Mouse (Mus musculus) thymus, adult 2 months (tissue): ENCODE results near the gene Scn11a. TPM values are rescaled to one million over a fixed set of nuclear protein-coding genes. Genes with fewer than 3 reads are reported as not detected.

Experiments
- DNase-seq: peaks from one replicate; pipeline ENCODE4 v3.0.0; 2021
- H3K27ac ChIP-seq: fragments of 200-500 bp; 2 replicates; pipeline ENCODE4 v1.5.1; 2012; ENCODE audit warnings: low read length, control low read depth; ENCODE audit not compliant: control insufficient read depth, insufficient read depth
- H3K27me3 ChIP-seq: fragments of 200-500 bp; 2 replicates; pipeline ENCODE4 v1.6.1; 2012; ENCODE audit warnings: mild to moderate bottlenecking, low read length, moderate library complexity, mixed read lengths; ENCODE audit not compliant: control insufficient read depth, insufficient read depth
- H3K36me3 ChIP-seq: fragments of 200-500 bp; 2 replicates; pipeline ENCODE4 v1.6.1; 2012; ENCODE audit warnings: mild to moderate bottlenecking, low read length, moderate library complexity; ENCODE audit not compliant: control insufficient read depth, insufficient read depth
- H3K4me1 ChIP-seq: fragments of 200-500 bp; replicated peaks from 2 replicates; pipeline ENCODE4 v1.6.1; 2012; ENCODE audit warnings: low read length; ENCODE audit not compliant: control insufficient read depth, insufficient read depth
- H3K4me3 ChIP-seq: fragments of 200-500 bp; 2 replicates; pipeline ENCODE4 v1.5.1; 2012; ENCODE audit warnings: mild to moderate bottlenecking, low read length, control low read depth, moderate library complexity; ENCODE audit not compliant: control insufficient read depth, insufficient read depth
- CTCF ChIP-seq: fragments of 200-500 bp; IDR thresholded peaks from 2 replicates; pipeline ENCODE4 v1.5.1; 2012; ENCODE audit warnings: mild to moderate bottlenecking, control low read depth, low read length, moderate library complexity, borderline replicate concordance; ENCODE audit not compliant: control insufficient read depth, poor library complexity, insufficient read depth; ENCODE audit errors: extremely low read depth
- POLR2A ChIP-seq: fragments of 200-500 bp; IDR thresholded peaks from 2 replicates; pipeline ENCODE4 v1.6.1; 2012; ENCODE audit warnings: mild to moderate bottlenecking, low read length, control low read depth, moderate library complexity; ENCODE audit not compliant: control insufficient read depth, poor library complexity, insufficient read depth; ENCODE audit errors: extremely low read depth
- WGBS: fragments of 180-500 bp; shearing (Covaris S2); methylation state at CpG from one replicate; pipeline ENCODE4 v1.1.7; 2018; 5-methylcytosine and 5-hydroxymethylcytosine counted together
- polyA plus RNA-seq: library from polyadenylated mRNA; depleted of rRNA; stranded (reverse); fragments of >200 nt; gene quantifications from 2 replicates; pipeline ENCODE4 v1.2.3, GENCODE M21; 2012

The Scn11a gene
- polyA plus RNA-seq, 1 experiment, result 0.04 TPM

DNA sequence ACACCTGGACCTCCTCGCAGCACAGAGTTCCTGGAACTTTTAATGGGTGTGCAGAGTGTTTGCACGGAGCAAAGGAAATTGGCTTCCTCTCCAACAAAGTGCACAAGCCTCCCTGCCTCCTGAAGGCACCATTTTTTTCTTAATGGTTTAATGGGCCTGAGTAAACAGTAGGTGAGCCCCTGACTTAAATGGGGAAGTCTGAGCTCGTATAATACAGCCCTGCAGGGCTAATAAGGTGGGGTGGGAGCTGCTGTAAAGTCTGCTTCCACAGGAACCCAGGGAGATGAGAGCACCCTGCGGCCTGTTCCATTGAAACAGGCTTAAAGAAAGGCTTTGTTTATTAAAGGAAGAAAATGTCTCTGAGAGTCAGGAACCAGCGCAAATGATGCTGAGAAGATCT is 19.5 kb upstream of the Scn11a start:
- DNase-seq, result no peak
- H3K4me1 ChIP-seq, result no peaks in the 10 kb centered on the region
- H3K27me3 ChIP-seq, result no peaks in the 10 kb centered on the region
- no peak overlapping the region for H3K4me3 ChIP-seq
- no peak overlapping the region for H3K27ac ChIP-seq
- WGBS, result 35% methylated on average over 5 of the region's 5 CpGs
- no peaks in the 10 kb centered on the region for H3K36me3 ChIP-seq
- TF ChIP-seq CTCF, result no peak
- TF ChIP-seq POLR2A, result no peak

DNA sequence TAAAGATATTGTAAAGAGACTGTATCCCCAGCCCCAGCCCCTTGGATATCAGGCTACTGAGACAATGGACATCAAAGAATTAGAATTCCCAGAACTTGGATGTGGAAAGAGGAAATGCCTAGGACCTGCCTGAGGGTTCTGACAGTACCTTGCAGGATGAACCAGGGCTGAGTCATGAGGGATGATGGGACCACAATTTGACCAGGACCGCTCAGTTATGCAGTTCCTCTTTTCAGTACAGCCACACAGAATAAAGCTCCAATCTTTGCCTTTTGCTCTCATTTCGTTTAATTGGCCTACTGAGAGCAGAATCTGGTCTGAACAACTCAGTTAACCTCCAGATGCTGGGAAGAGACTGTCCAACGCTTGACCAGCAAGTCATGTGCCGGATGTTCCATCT is 18.3 kb upstream of the Scn11a start:
- 32% methylated on average over 4 of the region's 4 CpGs for WGBS
- Histone ChIP-seq H3K4me1 (no peaks in the 10 kb centered on the region), H3K36me3 (no peaks in the 10 kb centered on the region), H3K27me3 (no peaks in the 10 kb centered on the region), H3K4me3 (no peak overlapping the region), H3K27ac (no peak overlapping the region)
- no peak for TF ChIP-seq CTCF
- TF ChIP-seq POLR2A, result no peak
- DNase-seq, result no peak

DNA sequence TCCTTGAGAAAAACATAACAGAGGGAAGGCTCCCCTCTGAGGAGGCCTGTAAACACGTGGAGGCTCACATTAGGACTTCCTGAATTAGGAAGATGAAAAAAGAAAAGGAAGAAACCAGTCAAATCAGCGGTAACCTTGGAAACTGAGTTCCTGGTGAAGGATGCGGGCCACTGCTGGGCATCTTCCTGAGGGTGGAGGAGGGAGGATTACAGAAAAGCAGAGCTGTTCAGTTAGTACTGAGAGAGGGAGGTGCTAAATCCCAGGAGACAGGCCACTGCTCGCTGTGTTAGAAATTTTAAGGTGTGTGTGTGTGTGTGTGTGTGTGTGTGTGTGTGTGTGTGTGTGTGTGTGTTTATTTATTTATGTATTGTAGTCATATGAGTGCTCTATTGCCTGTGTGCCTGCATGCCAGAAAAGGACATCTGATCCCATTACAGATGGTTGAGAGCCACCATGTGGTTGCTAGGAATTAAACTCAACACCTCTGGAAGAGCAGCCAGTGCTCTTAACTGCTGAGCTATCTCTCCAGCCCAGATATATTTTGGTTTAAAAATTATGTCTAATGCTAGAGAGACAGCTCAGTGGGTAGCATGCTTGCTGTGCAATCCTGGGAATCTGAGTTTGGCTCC is 17.4 kb upstream of the Scn11a start:
- TF ChIP-seq POLR2A (no peak), CTCF (no peak)
- Histone ChIP-seq H3K4me3 (no peak overlapping the region), H3K27me3 (no peaks in the 10 kb centered on the region), H3K4me1 (no peaks in the 10 kb centered on the region), H3K36me3 (no peaks in the 10 kb centered on the region), H3K27ac (no peak overlapping the region)
- WGBS, result 62% methylated on average over 4 of the region's 4 CpGs
- no peak for DNase-seq

DNA sequence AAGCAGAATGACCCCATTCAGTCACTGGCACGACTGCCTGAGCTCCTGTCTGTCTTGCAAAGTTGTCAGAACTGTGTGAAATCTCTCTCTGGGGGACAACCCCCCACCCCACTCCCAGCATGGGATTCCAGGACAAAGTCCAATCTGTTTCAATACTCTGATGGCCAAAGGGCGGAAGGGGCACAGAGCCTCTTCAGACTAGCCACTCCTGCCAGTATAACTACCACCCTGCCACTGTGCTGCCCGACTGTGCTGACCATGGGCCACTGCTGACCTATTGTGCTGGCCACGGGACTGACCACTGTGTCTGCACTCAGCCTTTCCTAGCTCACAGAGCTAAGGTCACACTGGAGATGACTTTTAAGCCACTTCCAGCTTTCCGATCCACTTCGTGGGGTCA is 16.8 kb upstream of the Scn11a start:
- whole genome bisulfite sequencing, result 80% methylated on average over 6 of the region's 6 CpGs
- Histone ChIP-seq H3K36me3 (no peaks in the 10 kb centered on the region), H3K27ac (no peak overlapping the region), H3K27me3 (no peaks in the 10 kb centered on the region), H3K4me1 (no peaks in the 10 kb centered on the region), H3K4me3 (no peak overlapping the region)
- no peak for TF ChIP-seq POLR2A
- TF ChIP-seq CTCF, result no peak
- no peak for DNase-seq

DNA sequence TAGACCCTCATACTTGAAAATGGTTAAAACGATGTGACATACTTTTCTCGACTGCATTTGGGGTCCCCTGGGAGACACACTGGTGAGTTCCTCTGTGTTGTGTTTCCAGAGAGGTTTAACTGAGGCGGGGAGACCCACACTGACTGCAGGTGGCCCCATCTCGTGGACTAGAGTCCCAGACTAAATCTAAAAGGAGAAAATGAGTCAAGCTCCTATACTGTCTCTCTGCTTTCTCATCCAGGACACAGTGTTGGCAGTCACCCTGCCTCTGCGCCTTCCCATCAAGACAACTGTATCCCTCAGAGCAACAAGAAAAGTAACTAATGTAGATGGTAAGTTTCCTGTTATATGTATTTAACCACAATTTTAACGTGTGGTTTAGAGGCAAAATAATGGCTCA is 15.9 kb upstream of the Scn11a start:
- no peak overlapping the region for H3K4me3 ChIP-seq
- WGBS, result 42% methylated on average over 6 of the region's 6 CpGs
- H3K27ac ChIP-seq, result no peak overlapping the region
- H3K4me1 ChIP-seq, result no peaks in the 10 kb centered on the region
- no peaks in the 10 kb centered on the region for H3K36me3 ChIP-seq
- DNase-seq, result no peak
- TF ChIP-seq POLR2A (no peak), CTCF (no peak)
- H3K27me3 ChIP-seq, result no peaks in the 10 kb centered on the region

DNA sequence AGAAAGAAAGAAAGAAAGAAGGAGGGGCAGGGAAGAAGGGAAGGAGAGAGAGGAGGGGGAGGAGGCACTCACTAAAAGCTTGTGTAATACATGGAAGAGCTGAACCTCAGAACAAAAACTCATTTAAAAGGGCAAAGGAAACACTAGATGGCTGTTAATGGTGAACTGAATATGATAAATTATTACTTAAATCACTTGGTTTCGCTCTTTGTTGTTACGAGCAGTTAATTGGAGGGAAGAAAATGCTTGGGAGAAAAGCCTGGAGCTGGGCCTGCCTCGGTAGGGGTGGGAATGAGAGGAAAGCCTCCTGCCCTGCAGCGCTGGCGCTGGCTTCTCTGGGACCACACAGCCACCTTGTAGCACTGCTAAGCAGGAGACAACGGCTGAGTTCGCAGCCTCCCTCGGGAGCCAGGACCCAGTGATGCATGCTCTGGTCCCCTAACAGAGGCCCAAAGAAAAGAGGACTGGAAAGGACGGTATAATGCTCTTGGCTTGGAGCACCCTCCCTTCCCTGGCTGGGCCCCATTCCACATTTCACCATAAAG is 10.4 kb upstream of the Scn11a start:
- TF ChIP-seq POLR2A (no peak), CTCF (no peak)
- no peaks in the 10 kb centered on the region for H3K27me3 ChIP-seq
- no peak overlapping the region for H3K27ac ChIP-seq
- H3K4me3 ChIP-seq, result no peak overlapping the region
- H3K36me3 ChIP-seq, result no peaks in the 10 kb centered on the region
- 93% methylated on average over 9 of the region's 9 CpGs for WGBS
- no peaks in the 10 kb centered on the region for H3K4me1 ChIP-seq
- no peak for DNase-seq

DNA sequence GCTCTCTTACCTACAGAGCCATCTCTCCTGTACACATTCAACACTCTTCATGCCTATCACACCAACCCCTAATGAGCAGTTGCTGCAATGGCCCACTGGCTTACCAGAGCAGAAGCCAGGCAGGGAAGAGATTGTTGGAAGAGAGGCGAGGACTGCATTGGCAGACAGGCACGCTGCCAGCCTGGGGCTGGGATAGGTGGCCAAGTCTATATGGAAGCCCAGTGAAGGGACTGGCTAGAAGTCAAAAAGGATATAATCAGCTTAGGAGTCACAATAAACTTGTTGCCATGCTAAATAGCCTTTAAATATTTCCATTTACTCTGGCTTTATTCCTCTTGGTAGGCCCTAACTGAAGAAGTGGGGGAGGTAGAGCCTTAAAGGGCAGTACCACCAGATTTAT is 5.7 kb upstream of the Scn11a start:
- no peak for DNase-seq
- WGBS, result 94% methylated on average over 2 of the region's 2 CpGs
- TF ChIP-seq POLR2A (no peak), CTCF (no peak)
- H3K4me1 ChIP-seq, result no peaks in the 10 kb centered on the region
- no peaks in the 10 kb centered on the region for H3K36me3 ChIP-seq
- H3K27ac ChIP-seq, result no peak overlapping the region
- H3K27me3 ChIP-seq, result no peaks in the 10 kb centered on the region
- H3K4me3 ChIP-seq, result no peak overlapping the region

DNA sequence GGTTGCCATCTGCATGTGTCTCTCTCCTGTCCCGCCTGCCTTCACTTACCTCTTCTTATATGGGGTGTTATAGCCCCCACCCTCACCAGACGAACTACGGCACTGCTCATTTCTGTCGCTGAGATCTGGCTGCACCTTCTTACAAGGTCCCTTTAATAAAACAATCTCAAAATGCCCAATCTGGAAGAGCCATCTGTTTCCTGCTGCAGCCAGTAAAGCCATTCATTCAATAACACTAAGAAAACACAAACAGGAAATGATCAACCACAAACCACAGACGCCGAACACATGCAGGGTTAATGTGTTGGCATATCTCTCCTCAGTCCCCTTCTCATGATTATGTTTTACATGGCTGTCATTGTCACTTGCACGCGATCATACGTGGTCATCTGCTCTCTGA is 1.5 kb downstream of the Scn11a start:
- H3K36me3 ChIP-seq, result no peaks in the 10 kb centered on the region
- H3K27me3 ChIP-seq, result no peaks in the 10 kb centered on the region
- no peak for DNase-seq
- H3K27ac ChIP-seq, result no peak overlapping the region
- H3K4me1 ChIP-seq, result peaks cover 8% of the 10 kb centered on the region
- TF ChIP-seq POLR2A (no peak), CTCF (no peak)
- 4% methylated on average over 9 of the region's 9 CpGs for WGBS
- no peak overlapping the region for H3K4me3 ChIP-seq
